Mouse (Mus musculus) lung, postnatal 36 days (tissue): ENCODE data around the gene Slc12a3.

Source experiments
- DNase-seq: peaks from one replicate; pipeline ENCODE4 v3.0.0; 2022; ENCODE audit warnings: mixed read lengths

The Slc12a3 gene

DNA sequence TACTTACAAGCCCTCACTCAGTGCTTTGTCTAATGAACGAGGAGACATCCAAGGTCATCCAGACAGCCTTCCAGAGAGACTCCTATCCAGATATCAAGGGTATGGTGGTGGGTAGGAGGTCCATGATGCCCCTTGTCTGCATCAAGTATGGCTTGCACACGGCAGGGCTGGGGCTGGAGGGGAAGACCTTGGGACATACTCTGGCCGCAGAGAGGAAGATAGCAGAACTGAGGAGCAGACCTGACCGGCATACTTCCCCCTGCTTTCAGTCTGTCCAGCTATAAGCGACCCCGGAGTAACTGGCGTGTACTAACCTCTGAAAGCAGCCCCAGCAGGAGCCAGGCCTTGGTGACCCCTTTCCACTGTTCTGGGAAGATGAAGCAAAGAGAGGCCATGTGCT is 80.5 kb downstream of the Slc12a3 start:
- DNase-seq, result no peak

DNA sequence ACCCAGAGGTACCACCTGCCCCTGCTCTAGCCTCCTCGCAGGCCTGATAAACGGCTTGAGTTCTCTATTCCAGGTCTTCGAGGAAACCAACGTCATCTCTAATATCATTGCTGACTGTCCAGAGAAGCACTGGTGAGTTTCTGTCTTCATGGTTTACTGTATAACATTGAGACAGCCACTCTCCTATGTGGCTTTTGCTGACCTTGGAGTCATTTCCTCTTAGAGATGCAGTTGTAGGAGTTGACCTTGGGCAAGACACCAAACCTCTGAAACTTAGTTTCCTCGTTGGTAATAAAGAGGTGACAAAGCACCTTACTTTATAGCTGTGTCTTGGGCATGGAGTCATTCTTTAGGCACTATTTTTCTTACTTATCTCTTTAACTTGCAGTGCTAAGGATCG is 83.5 kb downstream of the Slc12a3 start:
- DNase-seq, result no peak

DNA sequence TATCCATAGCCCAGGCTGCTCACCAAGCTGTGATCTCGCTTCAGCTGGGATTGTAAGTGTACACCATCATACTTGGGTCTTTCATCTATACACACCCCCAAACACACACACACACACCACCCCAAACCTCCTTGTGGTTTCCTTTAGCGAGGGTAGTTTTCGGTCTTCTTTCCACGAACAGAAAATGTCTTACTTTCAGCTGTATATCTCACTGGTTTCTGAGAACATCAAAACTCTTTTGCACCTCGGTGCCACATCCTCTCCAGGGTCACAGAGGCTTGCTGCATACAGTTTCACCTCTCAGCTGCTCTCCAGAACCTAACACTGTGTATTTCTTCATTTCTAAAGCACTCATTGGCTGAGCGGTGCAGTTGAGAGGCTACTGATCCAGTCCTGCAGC is 84.5 kb downstream of the Slc12a3 start:
- DNase-seq, result no peak

DNA sequence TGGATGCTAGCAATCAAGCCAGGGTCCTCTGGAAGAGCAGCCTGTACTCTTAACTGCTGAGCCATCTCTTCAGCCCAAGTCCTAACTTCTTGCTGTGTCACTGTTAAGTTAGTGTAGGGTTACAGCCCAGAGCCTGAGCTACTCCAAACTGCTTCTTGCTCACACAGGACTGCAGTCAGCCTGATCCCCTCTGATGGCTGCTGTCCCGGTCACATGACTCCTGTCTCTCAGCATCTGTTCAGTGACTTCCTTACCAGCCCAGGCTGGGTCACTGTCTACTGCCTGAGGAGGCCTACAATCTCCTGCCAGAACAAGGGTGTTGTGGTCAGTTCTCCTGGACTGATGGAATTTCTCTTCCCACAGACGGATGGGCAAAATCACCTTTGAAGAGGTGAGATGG is 86.2 kb downstream of the Slc12a3 start:
- DNase-seq, result no peak
